Mouse (Mus musculus) hindbrain, embryonic 11.5 days (tissue): ENCODE data around the gene Myt1l. TPM values are rescaled to one million over a fixed set of nuclear protein-coding genes. Genes with fewer than 3 reads are reported as not detected.

Source experiments
- ATAC-seq: fragments of 200-750 bp; cut with Nextera tagmentation; 2 replicates; pipeline ENCODE4 v1.8.0; 2017; ENCODE audit warnings: mild to moderate bottlenecking, moderate TSS enrichment, moderate library complexity; ENCODE audit not compliant: low FRiP score
- DNase-seq: peaks from one replicate; pipeline ENCODE4 v3.0.0-alpha.2; 2015; ENCODE audit warnings: low spot score
- H3K27ac ChIP-seq: fragments of 300-500 bp; sonication (generic); 2 replicates; pipeline ENCODE4 v1.5.1; 2014; ENCODE audit warnings: mild to moderate bottlenecking, low read depth, low read length
- H3K27me3 ChIP-seq: fragments of 300-500 bp; sonication (generic); 2 replicates; pipeline ENCODE4 v1.6.1; 2014; ENCODE audit warnings: mild to moderate bottlenecking, low read length, moderate library complexity, mixed read lengths; ENCODE audit not compliant: control insufficient read depth, insufficient read depth
- H3K36me3 ChIP-seq: fragments of 300-500 bp; sonication (generic); 2 replicates; pipeline ENCODE4 v1.6.1; 2014; ENCODE audit warnings: mild to moderate bottlenecking, low read length, moderate library complexity, mixed read lengths; ENCODE audit not compliant: control insufficient read depth, insufficient read depth
- H3K4me1 ChIP-seq: fragments of 300-500 bp; sonication (generic); replicated peaks from 2 replicates; pipeline ENCODE4 v1.6.1; 2014; ENCODE audit warnings: low read length, mixed read lengths; ENCODE audit not compliant: control insufficient read depth, insufficient read depth
- H3K4me2 ChIP-seq: fragments of 300-500 bp; sonication (generic); replicated peaks from 2 replicates; pipeline ENCODE4 v1.6.1; 2014; ENCODE audit warnings: mild to moderate bottlenecking, low read depth, low read length
- H3K4me3 ChIP-seq: fragments of 300-500 bp; sonication (generic); 2 replicates; pipeline ENCODE4 v1.5.1; 2014; ENCODE audit warnings: low read depth, low read length
- H3K9ac ChIP-seq: fragments of 300-500 bp; sonication (generic); 2 replicates; pipeline ENCODE4 v1.6.1; 2014; ENCODE audit warnings: low read depth, low read length
- H3K9me3 ChIP-seq: fragments of 300-500 bp; sonication (generic); 2 replicates; pipeline ENCODE4 v1.6.1; 2016; ENCODE audit warnings: low read length; ENCODE audit not compliant: control insufficient read depth
- WGBS: fragments of 180-500 bp; shearing (Covaris S2); extraction: QIAGEN DNeasy Blood & Tissue Kit; methylation state at CpG from one replicate; pipeline ENCODE4 v1.1.7; 2014; 5-methylcytosine and 5-hydroxymethylcytosine counted together
- polyA plus RNA-seq: library from polyadenylated mRNA; unstranded; fragments of >200 nt; fragmentation: Nextera tagmentation; extraction: Ambion mirVana; gene quantifications from 2 replicates; pipeline ENCODE4 v1.2.1, GENCODE M21; 2014

Gene Myt1l
- polyA plus RNA-seq, 1 experiment from 2014 or later, result 30.9 TPM

GRCm38 (mm10) chr12:29882871-29883617 lies 354.9 kb downstream of the Myt1l start:
- H3K9me3 ChIP-seq, result no peaks in the 10 kb centered on the region
- H3K36me3 ChIP-seq, result no peaks in the 10 kb centered on the region
- WGBS, result 13% methylated on average over 9 of the region's 9 CpGs
- no peaks in the 10 kb centered on the region for H3K4me1 ChIP-seq
- DNase-seq (peak; percentile 87), ATAC-seq (peak; percentile 90)
- peak overlapping the region; percentile 59 for H3K27ac ChIP-seq
- no peak overlapping the region for H3K9ac ChIP-seq
- H3K4me3 ChIP-seq, result no peak overlapping the region
- no peak overlapping the region for H3K4me2 ChIP-seq
- H3K27me3 ChIP-seq, result no peaks in the 10 kb centered on the region

- Histone ChIP-seq H3K4me2 (no peak overlapping the region), H3K27me3 (no peaks in the 10 kb centered on the region), H3K9me3 (no peaks in the 10 kb centered on the region), H3K9ac (no peak overlapping the region), H3K4me1 (no peaks in the 10 kb centered on the region), H3K4me3 (no peak overlapping the region), H3K36me3 (no peaks in the 10 kb centered on the region), H3K27ac (no peak overlapping the region)
- DNase-seq (no peak), ATAC-seq (no peak)
- WGBS, result 94% methylated on average over 5 of the region's 5 CpGs
Measured at GRCm38 (mm10) chr12:29884376-29884775, 356.2 kb downstream of the Myt1l start.

GRCm38 (mm10) chr12:29894669-29895068 lies 366.5 kb downstream of the Myt1l start:
- 0 out of 2 replicates have a peak, but pooled peaks cover 3% of the 10 kb centered on the region for H3K36me3 ChIP-seq
- H3K27ac ChIP-seq, result no peak overlapping the region
- H3K9me3 ChIP-seq, result no peaks in the 10 kb centered on the region
- H3K27me3 ChIP-seq, result no peaks in the 10 kb centered on the region
- no peaks in the 10 kb centered on the region for H3K4me1 ChIP-seq
- H3K4me2 ChIP-seq, result no peak overlapping the region
- WGBS, result 11% methylated on average over 3 of the region's 3 CpGs
- no peak overlapping the region for H3K4me3 ChIP-seq
- ATAC-seq (no peak), DNase-seq (peak; percentile 67)
- no peak overlapping the region for H3K9ac ChIP-seq

- Histone ChIP-seq H3K9me3 (no peaks in the 10 kb centered on the region), H3K9ac (no peak overlapping the region), H3K36me3 (0 out of 2 replicates have a peak, but pooled peaks cover 3% of the 10 kb centered on the region), H3K4me2 (no peak overlapping the region), H3K4me1 (no peaks in the 10 kb centered on the region), H3K4me3 (no peak overlapping the region), H3K27ac (no peak overlapping the region), H3K27me3 (no peaks in the 10 kb centered on the region)
- ATAC-seq (no peak), DNase-seq (no peak)
- 85% methylated on average over 3 of the region's 3 CpGs for WGBS
Measured at GRCm38 (mm10) chr12:29897533-29898085, 369.4 kb downstream of the Myt1l start.

- H3K4me1 ChIP-seq, result no peaks in the 10 kb centered on the region
- H3K36me3 ChIP-seq, result no peaks in the 10 kb centered on the region
- 70% methylated on average over 4 of the region's 4 CpGs for WGBS
- no peak overlapping the region for H3K27ac ChIP-seq
- H3K4me2 ChIP-seq, result no peak overlapping the region
- ATAC-seq (no peak), DNase-seq (no peak)
- H3K27me3 ChIP-seq, result no peaks in the 10 kb centered on the region
- H3K9me3 ChIP-seq, result no peaks in the 10 kb centered on the region
- H3K4me3 ChIP-seq, result no peak overlapping the region
- H3K9ac ChIP-seq, result no peak overlapping the region
Measured at GRCm38 (mm10) chr12:29904101-29904874, 376.1 kb downstream of the Myt1l start.

GRCm38 (mm10) chr12:29907056-29907455 lies 378.9 kb downstream of the Myt1l start:
- H3K4me3 ChIP-seq, result no peak overlapping the region
- no peaks in the 10 kb centered on the region for H3K9me3 ChIP-seq
- no peaks in the 10 kb centered on the region for H3K36me3 ChIP-seq
- H3K27ac ChIP-seq, result no peak overlapping the region
- 53% methylated on average over 2 of the region's 2 CpGs for WGBS
- peak; percentile 46 for DNase-seq
- no peak for ATAC-seq
- H3K9ac ChIP-seq, result no peak overlapping the region
- H3K27me3 ChIP-seq, result no peaks in the 10 kb centered on the region
- H3K4me2 ChIP-seq, result no peak overlapping the region
- H3K4me1 ChIP-seq, result no peaks in the 10 kb centered on the region

GRCm38 (mm10) chr12:29916139-29916538 lies 388.0 kb downstream of the Myt1l start:
- Histone ChIP-seq H3K4me3 (no peak overlapping the region), H3K4me2 (no peak overlapping the region), H3K36me3 (no peaks in the 10 kb centered on the region), H3K27me3 (no peaks in the 10 kb centered on the region), H3K9me3 (no peaks in the 10 kb centered on the region), H3K27ac (no peak overlapping the region), H3K9ac (no peak overlapping the region), H3K4me1 (no peaks in the 10 kb centered on the region)
- ATAC-seq (no peak), DNase-seq (no peak)
- WGBS, result 85% methylated on average over 3 of the region's 3 CpGs

- Histone ChIP-seq H3K4me2 (no peak overlapping the region), H3K27me3 (no peaks in the 10 kb centered on the region), H3K9ac (no peak overlapping the region), H3K27ac (no peak overlapping the region), H3K4me3 (no peak overlapping the region), H3K4me1 (no peaks in the 10 kb centered on the region), H3K36me3 (no peaks in the 10 kb centered on the region), H3K9me3 (no peaks in the 10 kb centered on the region)
- ATAC-seq (no peak), DNase-seq (no peak)
- WGBS, result 87% methylated on average over 6 of the region's 6 CpGs
Measured at GRCm38 (mm10) chr12:29916807-29917206, 388.6 kb downstream of the Myt1l start.
